Mouse (Mus musculus): ENCODE measurements around the gene Hinfp. TPM values are rescaled to one million over a fixed set of nuclear protein-coding genes. Genes with fewer than 3 reads are reported as not detected.

Hinfp gene
- polyA plus RNA-seq, 1 experiment from 2014 or later: 19.9 TPM

DNA sequence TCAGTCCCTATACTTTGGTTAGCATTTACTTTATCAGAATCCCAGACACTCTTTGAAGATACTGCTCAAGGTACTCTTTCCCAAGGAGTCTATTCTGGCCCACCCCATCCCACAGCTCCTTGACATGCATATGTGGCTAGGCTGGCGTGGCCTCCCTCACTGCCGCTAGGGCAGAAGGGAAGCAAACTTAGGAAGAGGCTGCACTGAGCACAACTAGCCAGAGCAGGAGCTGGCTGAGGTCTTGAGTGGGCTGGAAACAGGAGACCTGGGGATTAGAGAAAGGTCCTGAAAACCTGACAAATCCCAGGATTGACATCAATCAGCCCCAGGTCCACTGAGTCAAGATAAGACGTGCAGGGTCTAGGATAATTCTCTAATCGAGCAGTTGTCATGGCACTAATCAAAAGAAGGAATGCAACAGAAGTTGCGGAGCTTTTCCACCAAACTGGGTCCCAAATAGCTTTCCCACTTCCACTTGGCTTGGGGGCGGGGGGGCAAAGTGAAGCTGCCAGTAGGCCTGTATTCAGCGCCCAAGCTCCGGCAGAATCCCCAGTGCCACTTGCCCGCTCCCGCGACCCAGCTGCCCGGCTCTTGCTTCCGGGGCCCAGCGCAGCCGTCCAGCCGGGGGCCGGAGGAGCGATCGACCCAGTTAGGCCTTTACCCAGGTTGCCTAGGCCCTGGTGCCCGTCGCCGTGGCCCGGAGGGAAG, 38.0 kb downstream of the Hinfp start:
- 13% methylated on average over 23 of the region's 23 CpGs for WGBS
- H3K4me2 ChIP-seq (replicated peaks): peak overlapping the region; percentile 88
- 0 out of 2 replicates have a peak, but pooled peaks cover 8% of the 10 kb centered on the region for H3K4me1 ChIP-seq (replicated peaks)
- no peaks in the 10 kb centered on the region for H3K27me3 ChIP-seq (replicated peaks)
- H3K4me3 ChIP-seq (replicated peaks): peak overlapping the region; percentile 51
- no peaks in the 10 kb centered on the region for H3K36me3 ChIP-seq
- H3K27ac ChIP-seq: peak overlapping the region; percentile 85
- H3K9me3 ChIP-seq: 0 out of 2 replicates have a peak, but pooled peaks cover 3% of the 10 kb centered on the region
- peak overlapping the region; percentile 87 for H3K9ac ChIP-seq
- peak; percentile 50; the same call in 1 of the 2 replicates for ATAC-seq

DNA sequence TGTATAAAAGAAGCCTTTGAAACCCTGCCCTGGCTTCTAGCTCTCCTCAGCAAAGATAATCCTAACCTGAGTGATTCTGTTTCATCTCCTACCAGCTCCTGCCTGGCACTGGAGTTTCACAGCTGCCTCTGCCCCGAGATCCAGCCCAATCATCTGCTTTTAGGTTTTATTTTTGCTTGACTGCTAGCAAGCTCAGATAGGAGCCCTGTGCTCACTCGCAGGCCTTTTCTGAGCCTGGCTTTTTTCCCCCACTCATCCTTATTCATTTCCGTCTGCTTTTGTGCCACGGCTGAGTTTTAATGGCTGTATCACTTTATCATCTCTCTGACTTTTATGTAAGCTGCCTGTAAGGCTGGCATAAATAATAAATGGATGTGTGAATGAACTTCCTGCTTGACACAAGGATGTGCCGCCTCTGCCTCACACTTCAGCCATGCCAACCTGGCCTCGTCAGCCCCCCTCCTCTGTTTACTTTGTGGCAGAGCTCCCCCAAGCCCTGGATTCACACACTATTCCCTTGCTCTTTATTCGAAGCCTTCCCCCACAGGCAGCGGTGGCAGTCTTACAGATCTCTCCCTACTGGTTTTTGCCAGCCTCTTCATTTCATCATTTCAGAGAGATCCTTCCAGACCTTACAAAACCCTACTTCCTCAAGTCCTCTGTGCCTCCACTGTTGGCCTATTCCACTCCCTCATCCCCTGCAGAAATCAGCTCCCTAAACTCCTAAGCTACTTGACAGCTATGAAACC, 38.8 kb downstream of the Hinfp start:
- no peak overlapping the region for H3K9ac ChIP-seq
- 0 out of 2 replicates have a peak, but pooled peaks cover 8% of the 10 kb centered on the region for H3K4me1 ChIP-seq (replicated peaks)
- H3K36me3 ChIP-seq: no peaks in the 10 kb centered on the region
- WGBS: 54% methylated on average over 8 of the region's 8 CpGs
- no peak overlapping the region for H3K27ac ChIP-seq
- H3K4me2 ChIP-seq (replicated peaks): peak overlapping the region; percentile 88; the same call in 1 of the 2 replicates
- H3K4me3 ChIP-seq (replicated peaks): no peak overlapping the region
- ATAC-seq: no peak
- H3K9me3 ChIP-seq: 0 out of 2 replicates have a peak, but pooled peaks cover 3% of the 10 kb centered on the region
- no peaks in the 10 kb centered on the region for H3K27me3 ChIP-seq (replicated peaks)

DNA sequence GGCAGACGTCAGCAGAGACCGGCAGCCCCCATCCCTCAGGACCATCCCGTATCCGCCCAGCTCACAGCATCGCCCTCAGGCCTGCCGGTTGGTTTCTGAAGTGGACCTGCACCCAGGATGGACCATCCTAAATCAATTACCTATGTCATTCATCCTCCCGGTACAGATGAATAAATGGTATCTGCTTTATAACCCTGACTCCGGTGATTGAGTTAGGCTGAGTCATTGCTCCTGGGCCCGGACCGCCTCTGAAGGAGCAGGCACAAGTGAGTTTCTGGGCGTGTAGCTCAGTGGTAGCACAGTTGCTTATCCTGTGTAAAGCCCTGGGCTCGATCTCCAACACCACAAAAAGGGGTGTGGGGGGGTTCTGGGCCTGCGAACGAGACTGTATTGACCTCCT, 44.1 kb downstream of the Hinfp start:
- H3K36me3 ChIP-seq: no peaks in the 10 kb centered on the region
- no peak overlapping the region for H3K9ac ChIP-seq
- H3K9me3 ChIP-seq: no peaks in the 10 kb centered on the region
- WGBS: 73% methylated on average over 14 of the region's 14 CpGs
- H3K4me1 ChIP-seq (replicated peaks): no peaks in the 10 kb centered on the region
- no peaks in the 10 kb centered on the region for H3K27me3 ChIP-seq (replicated peaks)
- H3K4me3 ChIP-seq (replicated peaks): no peak overlapping the region
- H3K27ac ChIP-seq: no peak overlapping the region
- ATAC-seq: 0 out of 2 replicates have a peak, but pooled peaks have one; percentile 23
- H3K4me2 ChIP-seq (replicated peaks): no peak overlapping the region

DNA sequence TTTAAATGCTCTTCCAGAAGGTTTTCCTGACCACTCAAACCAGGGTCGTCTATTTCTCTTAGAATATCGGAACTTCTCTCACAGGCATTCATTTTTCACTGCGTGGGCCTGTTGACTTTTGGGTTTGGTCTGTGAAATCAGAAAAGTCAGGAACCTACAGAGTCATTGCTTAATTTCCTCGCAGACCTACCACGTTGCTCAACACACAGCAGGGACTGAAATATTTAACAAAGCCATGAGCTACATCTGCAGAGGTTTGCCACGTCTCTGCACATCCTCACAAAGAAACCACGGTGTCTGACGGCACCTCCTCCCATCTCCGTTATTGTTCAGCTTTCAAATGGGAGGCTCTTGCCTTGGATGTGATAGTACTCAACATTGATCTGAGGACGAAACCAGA, 46.5 kb downstream of the Hinfp start:
- Histone ChIP-seq H3K27me3 (replicated peaks) (no peaks in the 10 kb centered on the region), H3K4me1 (replicated peaks) (peaks cover 3% of the 10 kb centered on the region; the same call in 1 of the 2 replicates), H3K36me3 (no peaks in the 10 kb centered on the region), H3K9ac (no peak overlapping the region), H3K9me3 (no peaks in the 10 kb centered on the region), H3K4me3 (replicated peaks) (no peak overlapping the region), H3K4me2 (replicated peaks) (no peak overlapping the region), H3K27ac (no peak overlapping the region)
- 81% methylated on average over 10 of the region's 10 CpGs for WGBS
- ATAC-seq: no peak

DNA sequence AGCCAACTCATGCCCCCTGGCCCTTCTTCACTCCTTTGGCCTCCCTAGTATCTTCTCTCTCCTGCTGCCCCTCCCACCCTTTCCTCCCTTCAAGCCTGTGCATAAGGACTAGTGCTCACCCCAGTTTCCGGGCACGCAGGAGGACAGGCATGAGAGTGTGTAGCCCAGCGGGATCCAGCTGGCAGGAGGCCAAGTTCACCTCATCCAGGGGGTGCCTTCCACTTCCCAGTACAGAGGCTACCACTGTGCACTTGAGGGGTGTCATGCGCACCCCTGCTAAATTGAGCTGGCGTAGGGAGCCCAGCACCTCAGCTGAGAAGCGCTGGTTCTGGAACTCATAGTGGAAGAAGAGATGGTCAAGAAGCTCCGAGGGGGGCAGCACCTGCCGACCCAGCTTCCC, 49.3 kb downstream of the Hinfp start:
- Histone ChIP-seq H3K4me1 (replicated peaks) (peaks cover 8% of the 10 kb centered on the region; the same call in 1 of the 2 replicates), H3K4me2 (replicated peaks) (no peak overlapping the region), H3K9me3 (no peaks in the 10 kb centered on the region), H3K27ac (no peak overlapping the region), H3K27me3 (replicated peaks) (no peaks in the 10 kb centered on the region), H3K36me3 (no peaks in the 10 kb centered on the region), H3K9ac (no peak overlapping the region), H3K4me3 (replicated peaks) (no peak overlapping the region)
- WGBS: 75% methylated on average over 8 of the region's 8 CpGs
- ATAC-seq: no peak

DNA sequence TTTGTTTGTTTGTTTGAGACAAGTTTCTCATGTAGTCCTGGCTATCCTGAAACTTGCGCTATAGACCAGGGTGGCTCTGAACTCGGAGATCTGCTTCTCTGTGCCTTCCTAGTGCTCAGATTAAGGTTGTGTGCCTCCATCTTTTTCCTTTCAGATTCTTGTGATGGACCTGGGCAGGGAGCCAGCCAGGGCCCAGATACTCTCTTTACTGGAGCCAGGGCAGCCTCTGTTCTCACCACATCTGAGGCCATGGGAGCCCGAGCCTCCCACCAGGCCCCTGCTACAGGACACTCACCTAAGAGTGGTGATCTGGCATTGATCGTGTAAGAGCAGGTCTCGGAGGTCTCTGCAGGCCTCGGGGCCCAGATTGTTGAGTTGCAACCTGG, 50.3 kb downstream of the Hinfp start:
- no peaks in the 10 kb centered on the region for H3K36me3 ChIP-seq
- H3K9me3 ChIP-seq: no peaks in the 10 kb centered on the region
- WGBS: 60% methylated on average over 6 of the region's 6 CpGs

DNA sequence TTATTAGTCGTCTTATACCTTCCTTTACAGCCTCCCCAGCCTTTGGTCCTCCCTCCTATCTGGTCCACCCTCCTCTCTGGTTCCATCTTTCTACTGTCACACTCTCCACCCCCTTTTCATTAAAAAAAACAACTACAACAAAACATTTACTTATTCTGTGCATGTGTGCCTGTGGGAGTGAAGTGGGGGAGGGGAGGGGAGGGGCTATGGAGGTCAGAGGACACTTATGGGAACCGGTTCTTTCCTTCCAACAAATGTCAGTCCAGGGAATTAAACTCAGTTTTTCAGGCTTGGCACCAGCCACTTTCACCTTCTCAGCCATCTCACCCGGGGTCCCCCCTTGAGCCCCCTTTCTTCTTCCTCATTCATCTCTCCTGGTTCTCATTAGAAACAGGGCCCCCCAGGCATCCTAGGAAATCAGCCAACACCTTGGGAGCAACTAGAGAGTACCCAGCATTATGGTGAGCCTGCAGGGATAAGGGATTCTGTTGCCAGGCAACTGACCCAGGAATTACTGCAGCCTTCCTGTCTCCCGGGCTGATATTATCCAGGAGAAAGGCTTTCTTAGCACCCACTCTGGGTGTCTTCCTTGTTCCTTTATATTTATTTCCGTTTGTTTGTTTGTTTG, 50.8 kb downstream of the Hinfp start:
- 14% methylated on average over 5 of the region's 5 CpGs for WGBS
- H3K9ac ChIP-seq: no peak overlapping the region
- H3K9me3 ChIP-seq: no peaks in the 10 kb centered on the region
- peak overlapping the region; percentile 15; the same call in 1 of the 2 replicates for H3K27ac ChIP-seq
- H3K36me3 ChIP-seq: no peaks in the 10 kb centered on the region
- peaks cover 8% of the 10 kb centered on the region; the same call in 1 of the 2 replicates for H3K4me1 ChIP-seq (replicated peaks)
- no peak for ATAC-seq
- no peaks in the 10 kb centered on the region for H3K27me3 ChIP-seq (replicated peaks)
- H3K4me2 ChIP-seq (replicated peaks): no peak overlapping the region
- no peak overlapping the region for H3K4me3 ChIP-seq (replicated peaks)

More for the DNA sequence above, 50.3 kb downstream of the Hinfp start:
- no peak overlapping the region for H3K9ac ChIP-seq
- no peaks in the 10 kb centered on the region for H3K27me3 ChIP-seq (replicated peaks)
- ATAC-seq: no peak
- H3K4me3 ChIP-seq (replicated peaks): no peak overlapping the region
- peaks cover 8% of the 10 kb centered on the region; the same call in 1 of the 2 replicates for H3K4me1 ChIP-seq (replicated peaks)
- no peak overlapping the region for H3K4me2 ChIP-seq (replicated peaks)
- H3K27ac ChIP-seq: 0 out of 2 replicates have a peak overlapping the region, but pooled peaks have one; percentile 15

DNA sequence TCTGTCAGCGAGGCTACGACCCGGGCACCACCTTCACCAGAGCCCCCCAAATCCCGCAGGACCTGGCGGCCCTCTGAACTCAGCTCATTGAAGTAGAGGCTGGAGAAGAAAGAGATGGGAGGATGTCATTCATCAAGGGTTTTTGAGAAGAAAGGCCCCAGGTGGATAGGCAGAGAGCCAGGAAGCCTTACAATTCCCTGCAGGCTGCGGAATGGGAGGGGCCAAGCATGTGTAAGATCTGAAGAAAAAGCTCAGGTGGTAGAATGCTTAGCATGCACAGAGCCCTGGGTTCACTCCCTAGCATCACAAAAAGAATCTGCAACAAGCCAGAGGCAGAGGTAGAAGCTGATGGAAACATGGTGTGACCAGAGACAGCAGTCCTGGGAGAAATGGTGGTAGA, 52.0 kb downstream of the Hinfp start:
- H3K36me3 ChIP-seq: no peaks in the 10 kb centered on the region
- H3K9me3 ChIP-seq: no peaks in the 10 kb centered on the region
- no peak overlapping the region for H3K4me3 ChIP-seq (replicated peaks)
- H3K27ac ChIP-seq: no peak overlapping the region
- WGBS: 75% methylated on average over 6 of the region's 6 CpGs
- H3K4me1 ChIP-seq (replicated peaks): peaks cover 11% of the 10 kb centered on the region; the same call in 1 of the 2 replicates
- H3K27me3 ChIP-seq (replicated peaks): no peaks in the 10 kb centered on the region
- no peak for ATAC-seq
- no peak overlapping the region for H3K4me2 ChIP-seq (replicated peaks)
- H3K9ac ChIP-seq: no peak overlapping the region

DNA sequence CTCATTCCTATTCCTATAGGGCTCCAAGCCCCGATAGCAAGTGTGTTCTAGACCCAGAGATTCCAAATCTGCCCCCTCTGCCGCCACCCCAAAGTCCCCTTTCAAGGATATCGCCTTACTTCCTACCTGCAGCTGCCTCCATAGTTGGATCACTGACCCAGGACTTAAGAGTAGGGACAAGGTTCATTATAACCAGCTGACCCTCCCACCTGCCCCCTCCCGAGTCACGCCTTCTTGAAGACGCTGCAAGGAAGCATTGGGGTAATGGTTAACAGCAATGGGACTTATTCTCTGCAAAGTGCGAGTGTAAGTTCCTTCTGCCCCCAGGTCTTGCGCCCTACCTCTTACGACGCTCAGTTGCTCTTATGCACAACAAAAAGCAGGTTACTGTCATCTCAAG, 54.2 kb downstream of the Hinfp start, which contains the start of gene Pdzd3:
Gene Pdzd3 (minus strand): TSS at position 158 of the 400 bp plus-strand sequence.
- H3K27ac ChIP-seq: 0 out of 2 replicates have a peak within 1 kb of the TSS, but pooled peaks have one; percentile 3
- no peaks in the 10 kb centered on the region for H3K9me3 ChIP-seq
- H3K4me3 ChIP-seq (replicated peaks): peak within 1 kb of the TSS; percentile 22; the same call in 1 of the 2 replicates
- no peak within 1 kb of the TSS for H3K9ac ChIP-seq
- no peaks in the 10 kb centered on the region for H3K27me3 ChIP-seq (replicated peaks)
- peak within 1 kb of the TSS; percentile 43 for H3K4me2 ChIP-seq (replicated peaks)
- 62% methylated on average over 10 of the region's 10 CpGs for WGBS
- ATAC-seq: peak; percentile 84
- no peaks in the 10 kb centered on the region for H3K36me3 ChIP-seq
- H3K4me1 ChIP-seq (replicated peaks): peaks cover 11% of the 10 kb centered on the region; the same call in 1 of the 2 replicates

DNA sequence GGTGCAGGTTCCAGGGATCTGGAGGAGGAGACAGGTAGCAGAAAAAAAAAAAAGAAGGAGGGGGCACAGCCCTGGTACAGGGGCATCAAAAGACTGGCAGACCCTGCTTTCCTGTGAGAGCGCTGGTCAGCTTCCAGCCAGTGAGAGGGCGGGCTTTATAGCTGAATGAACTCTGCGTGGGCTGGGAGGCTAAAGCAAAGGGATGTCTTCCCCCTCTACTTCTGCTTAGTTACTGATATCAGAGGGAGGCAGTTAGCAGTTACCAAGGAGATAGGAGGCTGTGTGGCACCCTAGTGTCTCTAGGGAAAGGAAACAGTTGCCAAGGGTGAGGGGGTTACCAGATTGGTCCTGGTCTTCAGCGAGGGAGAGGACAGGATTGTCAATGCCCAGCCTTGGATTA, 55.0 kb downstream of the Hinfp start:
- Histone ChIP-seq H3K4me1 (replicated peaks) (peaks cover 11% of the 10 kb centered on the region; the same call in 1 of the 2 replicates), H3K9ac (no peak overlapping the region), H3K9me3 (no peaks in the 10 kb centered on the region), H3K4me3 (replicated peaks) (peak overlapping the region; percentile 22; the same call in 1 of the 2 replicates), H3K36me3 (no peaks in the 10 kb centered on the region), H3K27ac (no peak overlapping the region), H3K4me2 (replicated peaks) (peak overlapping the region; percentile 43), H3K27me3 (replicated peaks) (no peaks in the 10 kb centered on the region)
- 57% methylated on average over 4 of the region's 4 CpGs for WGBS
- ATAC-seq: no peak

DNA sequence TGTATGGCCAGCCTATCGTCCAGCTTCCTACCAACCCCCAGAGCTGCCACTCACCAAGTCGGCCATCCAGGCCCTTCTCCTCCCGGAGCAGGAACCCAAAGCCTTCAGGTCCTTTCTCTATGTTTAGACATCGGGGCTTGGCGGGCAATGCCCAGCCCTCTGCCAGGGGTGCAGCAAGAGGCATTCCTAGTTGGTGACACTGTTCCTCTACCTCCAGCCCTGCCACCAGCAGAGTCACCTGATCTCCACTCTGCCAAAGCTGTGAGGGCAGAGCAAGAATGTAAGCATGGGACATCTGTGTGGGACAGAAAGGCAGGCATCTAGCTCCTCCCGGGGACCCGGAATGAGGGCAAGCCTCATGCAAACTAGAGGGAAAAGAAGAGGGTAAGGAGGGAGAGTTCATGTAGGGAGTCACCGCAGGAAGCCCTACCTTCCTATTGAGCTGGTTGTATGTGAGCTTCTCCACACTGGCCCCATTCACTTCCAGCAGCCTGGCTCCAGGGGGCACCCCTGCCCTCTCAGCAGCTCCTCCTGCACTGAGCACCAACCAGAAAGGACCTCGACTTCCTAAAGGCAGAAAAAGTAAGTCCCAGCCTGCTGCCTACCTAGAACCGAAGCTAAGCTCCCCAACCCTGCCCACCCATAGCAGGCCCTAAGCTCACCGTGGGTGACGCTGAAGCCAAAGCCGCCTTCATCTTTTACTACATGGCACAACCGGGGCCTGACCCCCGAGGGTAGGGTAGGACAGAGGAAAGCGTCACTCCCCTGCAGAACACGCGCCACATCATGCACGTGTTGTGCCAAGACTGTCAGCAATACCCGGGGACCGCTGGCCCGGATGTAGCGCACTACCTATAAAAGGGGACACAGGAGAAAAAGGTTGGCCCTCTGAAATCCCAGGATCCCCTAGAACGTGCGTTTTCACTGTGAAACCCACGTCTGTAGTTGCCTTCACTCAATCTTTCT, 56.0 kb downstream of the Hinfp start:
- 49% methylated on average over 26 of the region's 26 CpGs for WGBS
- H3K4me1 ChIP-seq (replicated peaks): peaks cover 8% of the 10 kb centered on the region; the same call in 1 of the 2 replicates
- H3K4me3 ChIP-seq (replicated peaks): no peak overlapping the region
- H3K36me3 ChIP-seq: no peaks in the 10 kb centered on the region
- ATAC-seq: peak; percentile 57
- H3K27ac ChIP-seq: no peak overlapping the region
- no peaks in the 10 kb centered on the region for H3K9me3 ChIP-seq
- no peaks in the 10 kb centered on the region for H3K27me3 ChIP-seq (replicated peaks)
- no peak overlapping the region for H3K9ac ChIP-seq
- H3K4me2 ChIP-seq (replicated peaks): peak overlapping the region; percentile 10; the same call in 1 of the 2 replicates

All from intestine, embryonic 15.5 days (tissue).